Mouse (Mus musculus): ENCODE measurements at regions not wholly inside any gene's neighbourhood (a gene's known extent, or its start where the extent isn't known, plus 50 kb on each side); places are given as distances from the start of the nearest gene placed in this dataset.

- no peak for TF ChIP-seq POLR2A (IDR thresholded peaks at IDR 0.05; ENCODE audit: low read depth, low read length)
- TF ChIP-seq CTCF (IDR thresholded peaks at IDR 0.05; ENCODE audit: extremely low read depth, insufficient read depth, insufficient read length, insufficient replicate concordance): no peak
These were observed 102.2 kb upstream of the Kitl start for GRCm38 (mm10) chr10:99913001-99913845.
